In genomic region chrX:163899431-163900020, GRCm38 (mm10) we compare ENCODE assay signal across 5 mouse cellular contexts.
"Had no signal": no experiment of that assay in that cellular context is flagged by ENCODE, and none has a peak within 500 bp of the region (broad histone marks: within the 10 kb centered on the region; RNA-seq: fewer than 3 reads in every experiment).

No protein-coding gene starts in this region.

- DNase-seq: kidney, adult 2 months; kidney, postnatal 25 days; liver, embryonic 13.5 days; liver, postnatal 0 days had no signal

- ATAC-seq: liver, postnatal 0 days; midbrain, embryonic 16.5 days had no signal
